Mouse (Mus musculus): Measurements from ENCODE around the gene Pax5.

Gene Pax5

DNA sequence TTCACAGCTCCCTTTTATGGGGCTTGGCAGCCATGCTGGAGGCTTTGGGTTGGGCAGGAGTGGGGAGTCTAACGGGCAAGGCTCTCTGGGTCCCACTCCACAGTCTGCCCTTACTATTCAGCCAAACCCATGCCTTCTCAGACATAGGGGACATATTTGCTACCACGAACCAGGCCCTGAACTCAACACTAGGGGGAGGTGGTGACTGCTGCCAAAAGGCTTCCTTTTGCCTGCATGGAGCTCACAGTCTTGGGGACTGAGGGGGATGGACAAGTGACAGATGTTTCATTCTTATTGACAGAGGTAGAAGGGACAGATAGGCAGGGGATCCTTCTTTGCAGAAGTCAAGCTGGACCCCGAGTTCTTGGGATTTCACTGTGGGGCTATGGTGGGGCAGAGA is 42.1 kb downstream of the Pax5 start:
- in situ Hi-C loops (cut with MboI, MseI): loop anchor here (5.0 kb wide), 1 partner anchor 101 kb away; no protein-coding TSS in a partner anchor

- in situ Hi-C loops (cut with MboI, MseI): loop anchor here (5.0 kb wide), 1 partner anchor 100 kb away; no protein-coding TSS in a partner anchor
Observed at GRCm38 (mm10) chr4:44667369-44667768, 42.9 kb downstream of the Pax5 start.

- in situ Hi-C loops (cut with MboI, MseI): loop anchor here (5.0 kb wide), 1 partner anchor 97 kb away; no protein-coding TSS in a partner anchor
Observed at GRCm38 (mm10) chr4:44664767-44665056, 45.6 kb downstream of the Pax5 start.

DNA sequence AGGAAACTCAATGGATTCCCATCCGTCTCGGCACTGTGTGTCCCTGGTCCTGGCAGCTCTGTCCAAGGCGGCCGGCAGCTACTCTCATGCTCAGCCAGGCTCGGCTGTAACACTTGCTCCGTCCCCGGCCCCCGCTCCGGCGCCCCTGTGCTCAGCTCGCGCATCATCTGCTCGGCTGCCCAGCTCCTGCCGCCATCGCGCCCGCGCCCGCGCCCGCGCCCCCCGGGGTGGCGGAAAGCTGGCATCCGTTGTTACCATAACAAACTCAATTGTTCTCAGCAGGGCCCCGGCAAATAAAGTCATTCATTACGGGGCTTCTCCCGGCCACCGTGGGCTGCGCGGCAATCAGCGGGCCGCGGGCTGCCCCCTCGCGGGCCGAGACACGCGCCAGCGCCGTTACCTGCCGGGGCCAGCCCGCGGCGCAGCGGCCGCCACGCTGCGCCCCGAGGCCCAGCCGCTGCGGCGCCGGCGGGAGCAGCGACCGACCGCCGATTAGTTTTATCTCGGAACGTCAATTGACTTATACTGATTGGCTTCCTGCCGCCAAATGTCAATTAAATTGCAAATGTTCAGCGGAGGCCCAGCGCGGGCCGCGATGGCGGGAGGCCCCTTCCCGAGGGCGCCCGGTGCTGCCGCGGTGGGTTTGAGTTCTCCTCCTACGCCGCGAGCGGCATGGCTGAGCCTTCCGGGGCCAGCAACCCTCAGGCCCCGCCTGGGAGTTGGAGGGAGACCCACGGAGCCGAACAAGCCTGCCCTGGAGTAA is 46.1 kb downstream of the Pax5 start:
- in situ Hi-C loops (cut with MboI, MseI): no loop called here

DNA sequence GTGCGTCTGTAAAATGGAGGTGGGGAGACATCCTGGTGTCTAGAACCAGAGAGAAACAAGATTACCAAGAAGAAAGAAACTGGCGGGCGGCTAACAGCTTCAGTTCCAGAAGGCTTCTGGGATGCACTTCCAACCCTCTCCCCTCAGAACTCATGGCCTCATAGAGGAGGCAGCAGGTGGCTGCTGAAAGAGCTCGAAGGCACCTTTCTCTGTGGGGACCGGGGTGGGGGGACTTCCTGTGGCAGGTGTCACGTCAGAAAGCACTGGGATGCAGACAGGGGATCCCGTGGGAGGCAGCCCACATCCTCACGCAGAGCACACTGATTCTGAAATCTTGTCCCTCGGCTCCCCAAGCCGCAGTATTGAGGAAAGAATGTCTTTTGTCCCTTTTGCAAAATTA is 46.8 kb downstream of the Pax5 start:
- in situ Hi-C loops (cut with MboI, MseI): no loop called here

GRCm38 (mm10) chr4:44645181-44645580 is 65.1 kb downstream of the Pax5 start:
- in situ Hi-C loops (cut with MboI, MseI): no loop called here

GRCm38 (mm10) chr4:44641831-44642587 is 68.3 kb downstream of the Pax5 start:
- in situ Hi-C loops (cut with MboI, MseI): no loop called here

DNA sequence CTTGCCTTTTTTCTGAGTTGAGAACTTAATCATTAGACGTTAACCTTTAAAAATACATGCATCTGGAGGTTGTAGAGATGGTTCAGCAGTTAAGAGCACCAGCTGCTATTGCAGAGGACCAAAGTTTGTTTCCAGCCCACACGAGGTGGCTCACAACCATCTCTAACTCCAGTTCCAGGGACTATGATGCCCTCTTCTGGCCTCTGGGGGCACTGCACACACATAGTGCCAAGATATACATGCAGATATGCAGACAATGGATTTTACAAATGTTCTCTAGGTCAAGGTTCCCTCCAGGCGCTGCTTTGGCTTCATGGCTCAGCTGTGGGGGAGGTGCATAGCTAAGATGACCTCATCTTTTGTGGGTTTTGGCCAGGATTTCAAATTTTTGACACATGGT is 74.7 kb downstream of the Pax5 start:
- in situ Hi-C loops (cut with MboI, MseI): no loop called here

GRCm38 (mm10) chr4:44633694-44634524 is 76.4 kb downstream of the Pax5 start:
- in situ Hi-C loops (cut with MboI, MseI): no loop called here

DNA sequence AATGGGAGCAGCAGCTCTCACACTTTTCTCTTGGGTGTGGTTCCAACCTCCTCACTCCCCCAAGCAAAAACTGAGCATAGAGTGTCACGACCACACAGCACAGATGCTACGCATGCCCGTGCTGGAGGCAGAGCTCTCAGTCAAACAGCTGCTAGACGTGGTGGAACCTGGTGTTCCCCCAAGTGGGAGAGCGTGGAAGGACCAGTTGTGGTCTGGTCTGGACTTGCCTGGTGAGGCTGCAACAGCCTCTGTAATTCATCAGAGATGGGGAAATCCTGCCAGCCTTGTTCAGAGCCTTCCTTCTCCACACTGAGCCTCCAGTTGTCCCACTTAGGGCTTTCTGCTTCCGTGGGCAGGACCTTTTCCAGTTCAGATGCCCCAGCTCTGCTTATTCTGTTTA is 80.2 kb downstream of the Pax5 start:
- in situ Hi-C loops (cut with MboI, MseI): no loop called here

DNA sequence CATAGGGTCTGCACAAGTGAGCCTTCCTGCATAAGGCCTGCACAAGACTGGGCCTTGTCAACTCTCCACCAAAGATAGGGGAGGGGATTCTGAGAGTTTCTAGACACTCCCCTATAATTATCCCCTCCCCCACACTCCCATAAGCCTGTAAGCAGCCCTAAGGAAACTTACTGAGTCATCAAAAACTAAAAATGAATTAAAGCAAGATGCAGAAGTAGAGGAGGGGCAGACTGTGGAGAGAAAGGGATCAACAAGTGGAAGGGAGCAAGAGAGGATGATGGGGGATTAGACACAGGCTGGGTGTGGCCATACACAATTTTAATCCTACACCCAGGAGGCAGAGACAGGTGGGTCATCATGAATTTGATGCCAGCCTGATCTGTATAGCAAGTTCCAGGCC is 82.4 kb downstream of the Pax5 start:
- in situ Hi-C loops (cut with MboI, MseI): no loop called here

- in situ Hi-C loops (cut with MboI, MseI): no loop called here
Observed at GRCm38 (mm10) chr4:44625108-44625424, 85.2 kb downstream of the Pax5 start.

DNA sequence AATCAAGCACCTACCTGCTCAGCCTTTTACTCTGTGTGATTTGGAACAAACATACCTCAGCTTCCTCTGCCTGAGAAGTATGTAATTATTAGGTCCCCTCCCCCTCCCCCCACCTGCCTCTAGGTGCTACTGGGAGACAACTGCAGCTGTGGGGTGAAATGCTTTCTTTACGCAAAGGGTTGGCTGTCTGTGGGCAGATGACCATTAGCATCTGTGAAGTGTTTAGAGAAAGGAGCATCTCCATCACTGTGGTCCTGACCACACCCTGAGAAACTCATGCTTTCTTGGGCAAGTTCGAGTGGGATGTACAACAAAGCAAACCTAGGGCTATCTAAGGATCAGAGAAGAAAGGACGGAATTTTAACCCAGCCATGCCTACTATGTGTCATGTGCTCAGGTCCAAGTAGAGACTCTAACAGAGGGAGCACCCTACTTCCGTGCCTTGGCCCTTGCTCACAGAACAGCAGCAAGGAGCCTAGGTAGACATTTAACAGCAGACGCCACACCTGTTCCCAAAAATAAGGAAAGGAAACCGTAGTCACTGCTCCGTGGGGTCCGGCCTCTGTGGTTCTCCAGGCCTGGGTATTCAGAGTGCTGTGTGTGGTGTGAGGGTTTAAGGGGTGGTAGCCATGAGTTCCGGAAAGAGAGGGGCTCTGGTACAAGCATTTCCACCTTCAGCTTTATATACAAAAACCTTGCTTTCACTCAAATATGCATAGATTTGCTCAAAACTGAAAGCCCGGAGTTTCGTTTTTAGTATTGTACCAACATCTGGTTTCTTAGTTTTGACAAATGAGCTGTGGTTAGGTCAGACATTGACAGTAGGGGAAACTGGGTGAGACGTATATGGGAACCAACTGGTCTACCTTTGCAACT is 85.8 kb downstream of the Pax5 start:
- in situ Hi-C loops (cut with MboI, MseI): no loop called here

DNA sequence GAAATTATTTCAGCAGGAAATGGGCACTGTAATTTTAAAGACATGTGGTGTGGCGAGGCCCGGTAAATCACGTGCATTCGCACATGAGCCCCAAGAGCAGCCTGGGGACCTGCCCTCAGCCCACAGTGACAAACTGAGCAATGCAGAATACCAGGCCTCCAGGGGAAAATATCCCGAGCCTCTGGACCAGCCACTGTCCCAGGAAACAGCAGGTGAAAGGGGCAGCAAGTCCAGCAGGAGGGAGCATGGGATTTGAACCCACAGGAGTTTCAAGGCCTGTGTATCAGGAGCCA is 86.9 kb downstream of the Pax5 start:
- in situ Hi-C loops (cut with MboI, MseI): no loop called here

DNA sequence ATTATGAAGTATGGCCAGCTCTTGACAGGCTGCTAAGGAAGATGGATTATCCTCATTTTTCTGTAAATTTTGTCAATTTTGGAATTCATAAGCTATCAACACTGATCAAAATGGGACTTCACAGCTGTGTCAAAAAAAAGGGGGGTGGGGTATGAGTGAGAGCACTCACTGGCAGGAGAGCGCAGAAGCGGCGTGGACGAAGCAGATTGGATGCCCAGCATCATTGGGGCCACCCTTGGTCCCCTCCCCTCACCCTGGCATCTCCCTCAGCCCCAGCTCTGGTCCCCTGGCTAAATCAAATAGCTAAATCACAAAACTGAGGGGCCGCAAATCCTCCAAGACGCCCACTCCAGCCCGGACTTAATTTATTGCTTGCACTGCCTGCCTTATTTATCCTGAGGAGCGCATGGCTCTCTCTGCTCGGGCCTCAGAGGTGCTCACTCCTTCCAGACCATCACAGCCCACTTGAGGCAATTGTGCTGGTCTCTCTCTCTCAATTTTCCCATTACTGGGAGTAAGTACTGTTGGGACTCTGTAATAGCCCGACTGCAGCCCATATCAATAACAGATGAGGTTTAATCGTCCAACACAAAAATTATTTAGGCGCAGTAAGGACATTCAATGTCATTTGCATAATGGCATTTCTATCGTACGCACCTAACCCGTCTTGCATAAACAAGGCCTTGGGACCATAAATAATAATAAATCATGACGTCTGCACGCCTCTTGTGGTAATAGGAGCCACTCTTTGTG is 87.4 kb downstream of the Pax5 start:
- in situ Hi-C loops (cut with MboI, MseI): no loop called here

GRCm38 (mm10) chr4:44620241-44620640 is 90.0 kb downstream of the Pax5 start:
- in situ Hi-C loops (cut with MboI, MseI): no loop called here

DNA sequence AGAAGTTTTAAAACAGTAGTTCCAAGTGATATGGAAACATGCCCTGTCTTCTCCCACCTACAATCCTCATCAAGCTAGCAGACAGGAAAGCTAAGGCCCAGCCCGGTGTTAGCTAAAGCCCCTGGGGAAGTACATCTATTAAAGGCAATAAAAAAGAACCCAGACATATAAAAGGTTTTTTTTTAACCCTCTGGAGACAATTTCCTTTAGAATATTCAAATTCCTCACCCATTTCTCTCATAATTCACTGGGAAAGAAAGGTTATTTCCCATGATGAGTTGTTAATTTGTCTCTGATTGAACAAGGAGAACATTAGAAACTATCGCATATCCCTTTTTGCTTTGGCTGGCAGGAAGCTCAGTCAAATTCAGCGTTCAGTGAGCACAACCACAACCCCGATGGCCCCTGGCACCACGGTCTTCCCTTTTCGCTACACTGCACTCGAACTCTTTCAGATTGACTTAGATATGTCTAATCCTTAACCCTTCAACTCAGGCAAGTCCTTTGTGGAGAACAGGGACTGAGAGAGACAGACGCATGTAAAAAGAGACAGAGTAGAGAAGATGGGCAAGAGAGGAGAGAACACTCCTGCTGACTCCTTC is 96.1 kb downstream of the Pax5 start:
- in situ Hi-C loops (cut with MboI, MseI): no loop called here

DNA sequence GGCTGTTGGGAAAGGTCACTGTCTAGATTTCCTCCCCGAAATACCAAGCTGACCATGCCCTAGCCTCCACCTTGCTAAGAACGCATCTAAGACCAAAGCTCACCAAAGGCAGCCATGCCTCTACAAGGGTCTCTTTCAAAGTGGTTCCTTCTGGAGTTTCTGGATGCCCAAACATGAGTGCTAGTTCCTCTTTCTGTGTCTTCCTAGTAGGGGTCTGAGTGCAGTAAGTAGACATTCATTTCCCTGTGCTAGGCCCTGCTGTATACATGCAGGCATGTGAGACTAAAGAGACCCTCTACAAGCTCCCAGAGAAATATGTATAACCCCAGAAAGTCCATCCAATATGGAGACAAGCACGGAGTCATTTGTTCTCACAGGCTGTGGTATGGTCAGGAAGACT is 97.9 kb downstream of the Pax5 start:
- in situ Hi-C loops (cut with MboI, MseI): no loop called here

DNA sequence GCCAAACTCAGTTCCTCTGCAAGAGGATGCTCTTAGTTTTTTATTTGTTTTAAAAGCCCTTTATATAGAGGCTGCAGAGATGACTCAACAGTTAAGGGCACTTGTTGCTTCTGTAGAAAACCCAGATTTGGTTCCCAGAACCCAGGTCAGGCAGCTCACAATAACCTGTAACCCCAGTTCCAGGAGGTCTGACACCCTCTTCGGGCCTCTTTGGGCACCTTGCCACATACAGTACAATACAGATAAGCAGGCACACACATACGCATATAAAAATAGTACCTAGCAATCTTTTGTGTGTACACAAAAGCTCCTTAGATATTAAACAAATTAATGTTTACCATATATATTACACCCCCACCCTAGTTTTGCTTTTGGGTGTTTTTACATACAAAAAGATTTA is 104.8 kb downstream of the Pax5 start:
- in situ Hi-C loops (cut with MboI, MseI): no loop called here

DNA sequence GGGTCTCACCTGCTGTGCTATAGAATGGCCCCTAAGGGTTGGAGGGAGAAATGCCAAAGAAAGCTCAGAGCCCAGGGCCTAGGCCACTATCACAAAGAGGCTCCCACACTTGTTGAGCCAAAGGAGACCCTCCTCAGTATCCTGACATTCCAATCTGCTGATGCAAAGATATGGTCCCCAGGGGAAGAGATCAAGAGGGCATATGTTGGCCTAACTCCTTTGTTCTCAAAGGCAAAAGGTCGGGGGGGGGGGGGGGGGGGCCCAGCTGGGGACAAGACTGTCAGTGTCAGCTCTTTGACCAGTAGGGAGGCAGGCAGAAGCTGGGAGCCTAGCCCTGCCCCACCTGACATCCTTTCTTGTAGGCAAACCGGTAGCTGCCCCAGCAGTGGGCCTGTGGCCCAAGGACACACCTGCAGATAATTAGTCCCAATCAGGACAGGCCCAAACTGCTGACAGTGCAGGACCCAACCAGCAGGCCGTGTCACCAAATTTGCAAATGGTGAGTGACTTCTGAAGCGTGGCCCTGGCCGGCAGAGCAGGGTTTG is 108.0 kb downstream of the Pax5 start:
- in situ Hi-C loops (cut with MboI, MseI): no loop called here

Data from T-helper 1 cell (primary cell).